Mouse (Mus musculus): Measurements from ENCODE around the gene Gm26938. TPM values are rescaled to one million over a fixed set of nuclear protein-coding genes. Genes with fewer than 3 reads are reported as not detected.

Gm26938 gene
- polyA plus RNA-seq, 1 experiment: not detected

DNA sequence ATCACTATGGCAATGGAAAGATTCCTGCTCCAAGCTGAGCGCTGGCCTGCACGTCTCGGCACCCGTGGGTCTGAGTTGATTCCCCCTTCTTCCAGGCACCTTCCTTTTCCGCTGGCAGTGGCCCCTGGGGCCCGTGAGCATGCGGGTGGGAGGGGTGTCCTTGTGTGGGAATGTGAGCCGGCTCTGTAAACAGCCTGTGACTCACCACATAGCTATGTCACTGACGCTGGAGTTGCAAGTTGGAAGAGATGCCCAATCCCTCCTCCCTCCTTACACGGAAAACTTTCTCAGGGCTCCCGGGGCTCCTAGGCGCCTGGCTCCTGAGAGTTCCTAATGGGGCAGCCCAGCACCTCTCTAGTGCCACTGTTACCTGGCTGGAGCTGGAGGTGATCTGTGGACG lies 29.3 kb downstream of the Gm26938 start:
- TF ChIP-seq POLR2A (IDR thresholded peaks at IDR 0.05; ENCODE audit: borderline replicate concordance, low read depth, low read length) (no peak), CTCF (IDR thresholded peaks at IDR 0.05; ENCODE audit: low read depth, low read length) (no peak)
- Histone ChIP-seq H3K27ac (ENCODE audit: insufficient read depth, low read depth, low read length) (no peak overlapping the region), H3K4me1 (ENCODE audit: control insufficient read depth, insufficient read depth, low read length) (peaks cover 41% of the 10 kb centered on the region), H3K4me3 (ENCODE audit: insufficient read depth, low read length) (no peak overlapping the region)

- H3K4me1 ChIP-seq (ENCODE audit: control insufficient read depth, insufficient read depth, low read length): peaks cover 41% of the 10 kb centered on the region
- TF ChIP-seq POLR2A (IDR thresholded peaks at IDR 0.05; ENCODE audit: borderline replicate concordance, low read depth, low read length) (no peak), CTCF (IDR thresholded peaks at IDR 0.05; ENCODE audit: low read depth, low read length) (no peak)
- H3K4me3 ChIP-seq (ENCODE audit: insufficient read depth, low read length): no peak overlapping the region
- no peak overlapping the region for H3K27ac ChIP-seq (ENCODE audit: insufficient read depth, low read depth, low read length)
These were observed 30.1 kb downstream of the Gm26938 start for GRCm38 (mm10) chr5:139796001-139796620.

- Histone ChIP-seq H3K27ac (ENCODE audit: insufficient read depth, low read depth, low read length) (no peak overlapping the region), H3K4me1 (ENCODE audit: control insufficient read depth, insufficient read depth, low read length) (peaks cover 47% of the 10 kb centered on the region), H3K4me3 (ENCODE audit: insufficient read depth, low read length) (no peak overlapping the region)
- TF ChIP-seq CTCF (IDR thresholded peaks at IDR 0.05; ENCODE audit: low read depth, low read length) (no peak), POLR2A (IDR thresholded peaks at IDR 0.05; ENCODE audit: borderline replicate concordance, low read depth, low read length) (no peak)
These were observed 31.3 kb downstream of the Gm26938 start for GRCm38 (mm10) chr5:139794938-139795337.

- H3K4me1 ChIP-seq (ENCODE audit: control insufficient read depth, insufficient read depth, low read length): peaks cover 53% of the 10 kb centered on the region
These were observed 32.1 kb downstream of the Gm26938 start for GRCm38 (mm10) chr5:139794137-139794536.

GRCm38 (mm10) chr5:139793338-139794089 lies 32.7 kb downstream of the Gm26938 start:
- TF ChIP-seq POLR2A (IDR thresholded peaks at IDR 0.05; ENCODE audit: borderline replicate concordance, low read depth, low read length) (no peak), CTCF (IDR thresholded peaks at IDR 0.05; ENCODE audit: low read depth, low read length) (no peak)
- peaks cover 53% of the 10 kb centered on the region for H3K4me1 ChIP-seq (ENCODE audit: control insufficient read depth, insufficient read depth, low read length)
- H3K27ac ChIP-seq (ENCODE audit: insufficient read depth, low read depth, low read length): peak overlapping the region; percentile 58
- H3K4me3 ChIP-seq (ENCODE audit: insufficient read depth, low read length): peak overlapping the region; percentile 93

More at GRCm38 (mm10) chr5:139794137-139794536, 32.1 kb downstream of the Gm26938 start:
- H3K27ac ChIP-seq (ENCODE audit: insufficient read depth, low read depth, low read length): peak overlapping the region; percentile 38
- H3K4me3 ChIP-seq (ENCODE audit: insufficient read depth, low read length): peak overlapping the region; percentile 42
- TF ChIP-seq CTCF (IDR thresholded peaks at IDR 0.05; ENCODE audit: low read depth, low read length) (no peak), POLR2A (IDR thresholded peaks at IDR 0.05; ENCODE audit: borderline replicate concordance, low read depth, low read length) (no peak)

- peak overlapping the region; percentile 93 for H3K4me3 ChIP-seq (ENCODE audit: insufficient read depth, low read length)
- TF ChIP-seq POLR2A (IDR thresholded peaks at IDR 0.05; ENCODE audit: borderline replicate concordance, low read depth, low read length): no peak
- no peak for TF ChIP-seq CTCF (IDR thresholded peaks at IDR 0.05; ENCODE audit: low read depth, low read length)
- peaks cover 53% of the 10 kb centered on the region for H3K4me1 ChIP-seq (ENCODE audit: control insufficient read depth, insufficient read depth, low read length)
- H3K27ac ChIP-seq (ENCODE audit: insufficient read depth, low read depth, low read length): peak overlapping the region; percentile 58
These were observed 33.3 kb downstream of the Gm26938 start for GRCm38 (mm10) chr5:139792966-139793337.

DNA sequence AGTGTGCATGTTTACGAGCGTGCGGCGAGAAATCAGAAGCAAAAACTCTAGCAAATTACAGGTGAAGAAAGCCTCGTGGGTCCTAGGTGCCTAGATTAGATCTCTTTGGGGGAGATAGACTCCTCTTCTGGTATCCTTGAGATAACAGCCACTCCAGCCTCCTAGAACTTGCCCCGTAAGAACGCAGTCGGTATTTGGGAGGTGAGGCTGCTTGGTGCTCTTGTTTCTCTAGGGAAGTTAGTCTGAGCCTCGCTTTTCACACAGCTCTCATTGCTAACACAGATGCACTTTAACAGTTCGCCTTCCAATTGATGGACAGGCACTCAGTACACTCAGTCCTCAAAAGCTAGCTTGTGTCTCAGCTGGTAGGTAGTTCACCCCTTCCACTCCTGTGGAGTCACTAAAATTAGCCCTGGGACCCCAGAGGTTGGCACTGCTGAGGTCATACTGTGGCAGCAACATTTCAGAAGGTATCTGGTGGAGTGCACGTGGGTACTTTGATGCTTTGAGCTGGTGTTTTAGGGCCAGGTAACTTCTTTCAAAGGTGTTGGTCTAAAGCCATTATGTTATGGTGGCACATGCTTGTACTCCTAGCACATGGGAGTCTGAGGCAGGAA lies 33.9 kb downstream of the Gm26938 start:
- peak overlapping the region; percentile 76 for H3K27ac ChIP-seq (ENCODE audit: insufficient read depth, low read depth, low read length)

GRCm38 (mm10) chr5:139791227-139792158 lies 34.7 kb downstream of the Gm26938 start, which contains the start of gene Mafk:
Mafk (plus strand) TSS chr5:139791513.
- Histone ChIP-seq H3K4me1 (ENCODE audit: control insufficient read depth, insufficient read depth, low read length) (peaks cover 45% of the 10 kb centered on the region), H3K4me3 (ENCODE audit: insufficient read depth, low read length) (peak within 1 kb of the TSS; percentile 93), H3K27ac (ENCODE audit: insufficient read depth, low read depth, low read length) (peak within 1 kb of the TSS; percentile 76)
- TF ChIP-seq POLR2A (IDR thresholded peaks at IDR 0.05; ENCODE audit: borderline replicate concordance, low read depth, low read length): 0 out of 2 replicates have a peak, but pooled peaks have one; percentile 25
- no peak for TF ChIP-seq CTCF (IDR thresholded peaks at IDR 0.05; ENCODE audit: low read depth, low read length)

More for the DNA sequence above, 33.9 kb downstream of the Gm26938 start:
- Histone ChIP-seq H3K4me3 (ENCODE audit: insufficient read depth, low read length) (peak overlapping the region; percentile 93), H3K4me1 (ENCODE audit: control insufficient read depth, insufficient read depth, low read length) (peaks cover 53% of the 10 kb centered on the region)
- TF ChIP-seq CTCF (IDR thresholded peaks at IDR 0.05; ENCODE audit: low read depth, low read length) (no peak), POLR2A (IDR thresholded peaks at IDR 0.05; ENCODE audit: borderline replicate concordance, low read depth, low read length) (no peak)

GRCm38 (mm10) chr5:139789466-139789865 lies 36.7 kb downstream of the Gm26938 start:
- Histone ChIP-seq H3K27ac (ENCODE audit: insufficient read depth, low read depth, low read length) (peak overlapping the region; percentile 23; the same call in 1 of the 2 replicates), H3K4me3 (ENCODE audit: insufficient read depth, low read length) (no peak overlapping the region), H3K4me1 (ENCODE audit: control insufficient read depth, insufficient read depth, low read length) (peaks cover 26% of the 10 kb centered on the region)

More at GRCm38 (mm10) chr5:139789466-139789865, 36.7 kb downstream of the Gm26938 start:
- no peak for TF ChIP-seq POLR2A (IDR thresholded peaks at IDR 0.05; ENCODE audit: borderline replicate concordance, low read depth, low read length)
- 0 out of 2 replicates have a peak, but pooled peaks have one; percentile 11 for TF ChIP-seq CTCF (IDR thresholded peaks at IDR 0.05; ENCODE audit: low read depth, low read length)

Measured in bone marrow macrophage, adult 2 months (primary cell).